Mouse (Mus musculus) thymus, adult 18-20 months (tissue): Measurements from ENCODE around the gene Zfp948.
"Not testable (repeated sequence)": the region's sequence is repeated elsewhere in the genome, so short reads cannot be mapped to it uniquely, and the experiment has no call there.

Experiments
- DNase-seq, 2 experiments: peaks; one replicate each; pipeline ENCODE4 v3.0.0; 2022; ENCODE audit warnings: mixed read lengths in 2 of 2

Zfp948 gene

GRCm38 (mm10) chr17:21566728-21567349 is at the start of gene Zfp948:
Gene Zfp948, plus strand, starts transcription at chr17:21567008.
- DNase-seq, result peak; percentile 25 to 46

DNA sequence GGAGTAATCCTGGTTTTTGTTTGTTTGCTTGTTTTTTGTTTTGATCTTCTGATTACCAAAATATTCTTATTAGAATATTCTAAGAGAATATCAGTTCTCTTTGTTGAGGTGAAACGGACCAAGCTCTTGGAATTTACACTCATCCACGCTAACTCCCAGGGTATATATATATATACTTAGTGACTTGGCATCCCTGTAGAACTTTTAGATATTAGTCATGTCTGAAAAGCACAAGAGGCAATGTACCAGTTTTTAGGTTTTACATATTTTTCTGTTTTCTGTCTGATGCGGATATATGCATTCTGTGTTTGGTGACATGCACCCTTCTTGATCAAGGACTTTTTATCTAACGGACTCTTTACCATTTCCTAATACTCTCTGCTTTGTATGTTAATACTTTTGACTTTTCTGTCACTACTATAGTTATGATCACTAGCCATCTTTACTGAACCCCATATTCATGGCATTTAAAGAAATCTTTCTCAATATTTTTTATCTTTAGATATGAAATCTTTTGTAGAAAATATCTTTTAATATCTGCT is 49.6 kb upstream of the Zfp948 start:
- DNase-seq, result no peak

- no peak for DNase-seq
Observed at GRCm38 (mm10) chr17:21526270-21526669, 40.5 kb upstream of the Zfp948 start.

- no peak for DNase-seq
Observed at GRCm38 (mm10) chr17:21530645-21531330, 36.0 kb upstream of the Zfp948 start.

GRCm38 (mm10) chr17:21531621-21532020 is 35.2 kb upstream of the Zfp948 start:
- no peak for DNase-seq

DNA sequence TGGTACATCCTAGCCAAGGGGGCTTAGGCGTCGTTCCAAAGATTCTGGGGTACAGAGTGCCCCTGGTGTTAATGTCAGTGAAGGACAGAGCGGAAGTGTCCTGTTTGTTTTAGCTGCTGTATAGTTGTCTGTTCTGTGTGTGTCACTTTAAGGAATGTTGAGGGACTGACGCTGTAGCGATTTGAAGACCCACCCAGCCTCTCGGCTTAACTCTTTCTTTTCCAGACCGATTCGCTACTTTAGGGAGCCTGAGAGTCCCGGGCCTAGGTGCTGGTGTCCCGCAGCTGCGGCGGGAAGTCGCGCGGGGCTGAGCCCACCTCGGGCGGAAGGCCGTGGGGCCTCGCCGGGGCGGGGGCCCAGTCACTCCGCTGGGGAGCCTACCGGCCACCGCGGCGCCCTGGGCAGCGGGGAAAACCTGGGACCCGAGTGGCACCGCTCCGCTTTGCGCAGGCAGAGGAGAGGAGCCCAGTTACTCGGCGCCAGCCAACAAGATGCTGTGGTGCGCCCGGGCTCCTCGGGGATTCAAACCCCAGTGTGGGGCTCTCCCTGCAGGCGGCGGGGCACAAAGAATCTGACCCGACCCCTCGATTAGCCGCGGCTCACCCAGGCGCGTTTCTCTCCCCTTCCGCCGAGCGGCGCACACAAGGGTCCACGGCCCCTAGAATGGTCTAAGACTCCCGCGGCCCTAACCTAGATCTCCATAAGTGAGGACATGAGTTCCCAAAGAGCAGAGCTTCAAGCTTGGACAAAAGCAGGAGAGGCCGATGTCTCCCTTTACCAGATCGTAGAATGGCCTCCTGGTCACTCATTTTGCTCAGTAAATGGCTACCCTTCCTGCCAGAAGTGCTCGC is 34.5 kb upstream of the Zfp948 start:
- DNase-seq, result peak; percentile 33 to 35

DNA sequence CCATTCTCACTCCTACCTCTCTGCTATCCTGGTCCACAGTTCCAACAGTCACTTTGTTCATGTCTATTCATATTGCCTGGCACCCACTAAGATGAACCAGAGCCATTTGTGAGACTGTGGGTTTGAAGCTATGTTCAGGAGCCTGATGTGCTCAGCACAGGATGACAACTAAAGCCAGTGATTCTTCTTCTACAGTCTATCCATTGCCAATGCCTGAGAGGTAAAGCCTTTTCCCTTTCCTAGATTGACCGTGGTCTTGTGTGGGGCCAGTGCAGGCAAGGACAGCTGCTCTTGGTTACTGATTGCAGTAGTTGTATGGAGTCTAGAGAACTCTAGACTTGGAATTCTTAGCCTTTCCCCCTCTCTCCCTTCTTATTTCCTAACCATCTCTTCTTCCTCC is 32.8 kb upstream of the Zfp948 start:
- DNase-seq, result no peak

- no peak for DNase-seq
Observed at GRCm38 (mm10) chr17:21534460-21535095, 32.2 kb upstream of the Zfp948 start.

GRCm38 (mm10) chr17:21535096-21536001 is 31.5 kb upstream of the Zfp948 start, which contains the start of gene Zfp52:
Gene Zfp52, plus strand, starts transcription at chr17:21535539.
- DNase-seq, result peak; percentile 50 to 61

DNA sequence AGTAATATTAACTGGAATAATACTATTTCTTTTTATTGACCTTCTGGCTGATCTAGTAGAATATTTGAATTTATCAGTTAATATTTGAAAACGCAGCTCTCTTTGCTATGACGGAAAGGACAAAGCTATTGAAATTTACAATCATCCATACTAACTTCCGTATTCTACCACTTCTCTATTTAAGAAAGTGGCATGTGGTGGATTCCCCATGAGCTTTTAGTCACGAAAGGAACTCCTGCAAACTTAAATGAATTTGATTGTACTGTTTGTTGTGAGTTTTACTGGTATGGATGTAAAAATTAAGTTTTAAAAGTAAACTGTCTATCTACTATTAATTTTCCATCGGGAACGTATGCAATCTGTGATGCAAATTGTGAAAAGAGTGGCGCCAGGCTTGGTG is 30.7 kb upstream of the Zfp948 start:
- DNase-seq, result no peak

- DNase-seq, result no peak
Observed at GRCm38 (mm10) chr17:21536676-21537075, 30.1 kb upstream of the Zfp948 start.

GRCm38 (mm10) chr17:21557831-21558230 is 9.0 kb upstream of the Zfp948 start:
- DNase-seq, result no peak

DNA sequence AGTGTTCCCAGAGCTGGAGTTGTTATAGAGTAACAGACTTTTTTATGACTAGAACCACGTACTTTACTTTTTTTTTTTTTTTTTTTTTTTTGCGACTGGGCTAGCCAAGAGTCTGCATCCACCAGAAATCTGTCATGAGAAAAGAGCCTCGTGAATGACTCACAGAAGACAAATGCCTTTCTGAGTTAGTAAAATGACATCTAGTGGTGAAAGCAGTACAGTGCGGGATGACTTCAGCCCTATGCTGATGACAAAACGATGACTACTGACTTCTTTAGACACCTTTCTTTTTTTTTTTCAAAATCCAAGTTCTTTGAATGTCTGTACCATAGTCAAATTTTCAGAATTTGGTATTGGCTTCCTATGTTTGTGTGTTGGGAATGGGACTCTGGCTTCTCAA is 588 bp upstream of the Zfp948 start:
- peak in 1 of 2 experiments; percentile 15 for DNase-seq

GRCm38 (mm10) chr17:21567696-21568095 is 888 bp downstream of the Zfp948 start:
- no peak for DNase-seq

DNA sequence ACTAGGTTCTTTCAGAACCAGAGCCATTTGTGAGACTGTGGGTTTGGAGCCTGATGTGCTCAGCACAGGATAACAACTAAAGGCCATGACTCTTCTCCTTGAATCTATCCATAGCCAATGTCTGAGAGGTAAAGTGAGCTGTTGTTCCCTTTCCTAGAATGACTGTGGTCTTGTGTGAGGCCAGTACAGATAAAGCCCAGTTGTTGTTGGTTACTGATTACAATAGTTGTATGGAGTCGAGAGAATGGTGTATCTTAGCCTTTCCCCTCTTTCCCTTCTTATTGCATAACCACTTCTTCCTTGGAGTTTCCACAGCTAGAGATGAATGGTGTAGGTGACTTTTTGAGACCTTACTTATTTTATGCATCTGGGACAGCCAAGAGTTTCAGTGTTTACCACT is 12.3 kb downstream of the Zfp948 start:
- DNase-seq, result no peak

GRCm38 (mm10) chr17:21579493-21580175 is 12.8 kb downstream of the Zfp948 start:
- DNase-seq, result no peak

GRCm38 (mm10) chr17:21585521-21585920 is 18.7 kb downstream of the Zfp948 start:
- DNase-seq, result no peak

DNA sequence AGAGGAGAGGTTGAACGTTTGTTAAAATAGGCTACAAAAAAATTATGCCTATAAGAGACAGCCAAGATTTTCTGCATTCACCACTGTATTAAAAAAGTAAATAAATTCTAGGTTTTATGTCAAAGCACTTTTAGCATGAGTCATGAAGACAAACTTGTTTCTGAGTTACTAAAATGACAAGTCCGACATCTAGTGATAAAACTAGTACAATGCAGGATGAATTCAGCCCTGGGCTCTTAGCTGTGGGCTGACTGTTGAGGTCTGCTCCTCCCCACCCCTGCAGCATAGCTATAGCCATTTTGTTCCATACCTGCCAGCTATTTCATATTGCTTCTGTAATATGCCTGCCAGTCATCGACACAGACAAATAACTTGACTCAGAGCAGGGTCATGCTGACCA is 49.5 kb downstream of the Zfp948 start:
- no peak for DNase-seq

GRCm38 (mm10) chr17:21617352-21617751 is 50.5 kb downstream of the Zfp948 start:
- no peak for DNase-seq

DNA sequence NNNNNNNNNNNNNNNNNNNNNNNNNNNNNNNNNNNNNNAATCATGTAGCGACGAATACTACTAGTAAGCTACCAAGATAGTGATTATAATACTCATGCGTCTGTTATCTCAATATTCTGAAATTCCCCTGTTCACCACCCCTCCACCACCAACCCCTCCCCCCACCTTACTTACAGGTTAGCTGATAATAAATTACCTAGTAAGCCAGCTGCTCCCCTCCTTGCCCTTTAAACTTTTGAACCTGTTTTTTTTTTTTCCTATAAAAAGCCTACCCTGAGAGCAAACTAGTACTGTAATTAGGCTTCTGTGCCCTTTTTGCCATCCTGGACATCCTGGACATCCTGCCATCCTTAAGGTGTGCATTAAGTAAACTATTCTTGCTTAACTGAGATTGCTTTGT is 56.8 kb downstream of the Zfp948 start:
- DNase-seq, result no peak

- not testable (repeated sequence) for DNase-seq
Observed at GRCm38 (mm10) chr17:21635758-21636157, 69.0 kb downstream of the Zfp948 start.
